Mouse (Mus musculus): ENCODE results near the gene Spns1. TPM values are rescaled to one million over a fixed set of nuclear protein-coding genes. Genes with fewer than 3 reads are reported as not detected.

The Spns1 gene
- polyA plus RNA-seq, 1 experiment from 2014 or later, result 24.4 TPM

DNA sequence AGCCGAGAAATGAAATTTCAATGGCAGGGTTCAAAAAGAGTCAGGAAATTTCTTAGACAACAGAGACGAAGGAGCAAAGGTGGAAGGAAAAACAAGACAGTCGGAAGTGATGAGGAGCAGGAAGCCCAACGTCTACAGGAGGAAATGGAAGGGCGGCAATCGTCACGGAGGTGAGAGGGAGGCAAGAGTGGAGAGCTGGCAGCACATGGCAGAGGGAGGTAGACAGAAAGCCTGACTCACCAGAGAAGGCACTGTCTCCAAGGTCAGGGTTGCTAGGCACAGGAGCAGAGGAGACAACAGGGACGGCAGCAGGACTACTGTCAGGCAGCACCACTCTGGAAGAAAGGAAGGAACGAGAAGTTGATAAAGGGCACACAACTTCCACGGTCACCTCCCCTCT, 9.6 kb downstream of the Spns1 start:
- ATAC-seq (ENCODE audit: low FRiP score, low TSS enrichment) (no peak), DNase-seq (ENCODE audit: low spot score) (no peak)
- Histone ChIP-seq H3K4me2 (replicated peaks; ENCODE audit: low read depth) (no peak overlapping the region), H3K9me3 (ENCODE audit: control insufficient read depth, low read length) (no peaks in the 10 kb centered on the region), H3K36me3 (ENCODE audit: control insufficient read depth, insufficient read depth, low read length) (peaks cover 11% of the 10 kb centered on the region), H3K4me3 (ENCODE audit: low read depth, low read length) (no peak overlapping the region), H3K4me1 (replicated peaks; ENCODE audit: control insufficient read depth, insufficient read depth) (no peaks in the 10 kb centered on the region), H3K27me3 (ENCODE audit: control insufficient read depth, insufficient read depth, low read length) (no peaks in the 10 kb centered on the region), H3K27ac (replicated peaks) (no peak overlapping the region), H3K9ac (ENCODE audit: low read length) (no peak overlapping the region)
- WGBS, result 86% methylated on average over 10 of the region's 10 CpGs
- no peak for TF ChIP-seq CTCF (IDR thresholded peaks at IDR 0.05; ENCODE audit: low read depth)
- no peak for TF ChIP-seq EP300 (optimal IDR thresholded peaks at IDR 0.05)

DNA sequence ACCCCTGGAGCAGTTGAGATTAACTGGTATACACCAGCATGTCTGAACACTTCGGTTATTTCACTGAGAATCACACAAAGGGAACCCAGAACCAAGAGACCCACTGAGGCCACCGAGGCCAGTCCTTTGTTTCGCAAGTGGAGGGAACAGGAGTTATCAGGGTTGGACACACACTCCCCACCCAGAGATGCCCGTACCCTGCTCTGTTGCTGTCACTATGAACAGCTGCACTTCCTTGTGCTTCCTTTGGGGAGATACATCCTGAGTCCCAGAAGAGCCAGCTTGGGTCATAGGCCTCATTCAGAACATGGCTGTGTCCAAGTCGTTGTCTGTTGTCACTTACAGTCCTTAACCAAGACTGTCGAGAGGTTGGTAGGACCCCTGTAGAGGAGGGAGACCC, 14.2 kb downstream of the Spns1 start:
- Histone ChIP-seq H3K4me2 (replicated peaks; ENCODE audit: low read depth) (no peak overlapping the region), H3K36me3 (ENCODE audit: control insufficient read depth, insufficient read depth, low read length) (no peaks in the 10 kb centered on the region), H3K4me1 (replicated peaks; ENCODE audit: control insufficient read depth, insufficient read depth) (no peaks in the 10 kb centered on the region), H3K27me3 (ENCODE audit: control insufficient read depth, insufficient read depth, low read length) (no peaks in the 10 kb centered on the region), H3K9me3 (ENCODE audit: control insufficient read depth, low read length) (no peaks in the 10 kb centered on the region), H3K4me3 (ENCODE audit: low read depth, low read length) (no peak overlapping the region), H3K9ac (ENCODE audit: low read length) (no peak overlapping the region), H3K27ac (replicated peaks) (no peak overlapping the region)
- 77% methylated on average over 6 of the region's 6 CpGs for WGBS
- no peak for TF ChIP-seq EP300 (optimal IDR thresholded peaks at IDR 0.05)
- no peak for TF ChIP-seq CTCF (IDR thresholded peaks at IDR 0.05; ENCODE audit: low read depth)
- DNase-seq (ENCODE audit: low spot score) (no peak), ATAC-seq (ENCODE audit: low FRiP score, low TSS enrichment) (no peak)

DNA sequence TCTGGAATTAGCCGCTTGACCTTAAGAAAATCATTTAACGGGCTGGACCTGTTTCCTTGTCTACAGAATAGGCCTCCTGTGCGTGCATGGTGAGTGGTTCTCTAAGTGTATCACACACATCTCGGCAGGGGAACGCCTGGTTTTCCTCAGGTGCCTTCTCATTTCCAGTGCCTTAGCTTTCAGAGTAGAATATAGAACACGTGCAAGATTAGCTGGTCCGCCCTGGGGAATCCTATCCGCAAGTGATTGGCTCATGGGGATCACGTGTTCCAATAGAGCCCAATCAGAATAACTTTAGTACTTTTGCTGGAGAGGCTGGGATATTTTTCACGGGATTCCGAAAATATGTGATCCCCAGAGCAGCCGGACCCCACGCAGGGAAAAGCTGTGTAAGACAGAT, 18.2 kb downstream of the Spns1 start:
- TF ChIP-seq EP300 (optimal IDR thresholded peaks at IDR 0.05) (no peak), CTCF (IDR thresholded peaks at IDR 0.05; ENCODE audit: low read depth) (no peak)
- Histone ChIP-seq H3K27me3 (ENCODE audit: control insufficient read depth, insufficient read depth, low read length) (no peaks in the 10 kb centered on the region), H3K4me1 (replicated peaks; ENCODE audit: control insufficient read depth, insufficient read depth) (no peaks in the 10 kb centered on the region), H3K4me2 (replicated peaks; ENCODE audit: low read depth) (no peak overlapping the region), H3K36me3 (ENCODE audit: control insufficient read depth, insufficient read depth, low read length) (no peaks in the 10 kb centered on the region), H3K4me3 (ENCODE audit: low read depth, low read length) (no peak overlapping the region), H3K27ac (replicated peaks) (no peak overlapping the region), H3K9ac (ENCODE audit: low read length) (no peak overlapping the region), H3K9me3 (ENCODE audit: control insufficient read depth, low read length) (no peaks in the 10 kb centered on the region)
- no peak for DNase-seq (ENCODE audit: low spot score)
- WGBS, result 64% methylated on average over 13 of the region's 13 CpGs
- no peak for ATAC-seq (ENCODE audit: low FRiP score, low TSS enrichment)

DNA sequence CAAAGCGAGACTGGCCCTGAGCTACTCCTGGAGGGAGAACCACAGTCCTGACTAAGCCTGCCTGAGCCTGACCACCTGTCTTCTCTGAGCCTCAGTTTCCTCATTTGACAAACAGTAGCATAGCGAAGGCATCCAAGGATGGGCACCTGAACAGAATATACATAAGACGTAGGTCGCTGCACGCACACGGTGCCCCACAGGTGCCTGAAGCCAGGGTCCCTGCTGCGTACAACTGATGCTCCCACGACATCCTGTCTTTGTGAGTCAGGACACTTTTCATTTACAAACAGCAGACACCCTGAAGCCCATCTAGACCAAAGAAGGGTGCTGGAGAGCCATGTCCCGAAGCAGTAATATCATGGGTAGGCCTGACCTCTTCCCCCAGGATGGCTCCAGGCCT, 18.8 kb downstream of the Spns1 start:
- TF ChIP-seq EP300 (optimal IDR thresholded peaks at IDR 0.05) (no peak), CTCF (IDR thresholded peaks at IDR 0.05; ENCODE audit: low read depth) (no peak)
- WGBS, result 94% methylated on average over 9 of the region's 9 CpGs
- Histone ChIP-seq H3K27me3 (ENCODE audit: control insufficient read depth, insufficient read depth, low read length) (no peaks in the 10 kb centered on the region), H3K9me3 (ENCODE audit: control insufficient read depth, low read length) (no peaks in the 10 kb centered on the region), H3K36me3 (ENCODE audit: control insufficient read depth, insufficient read depth, low read length) (no peaks in the 10 kb centered on the region), H3K9ac (ENCODE audit: low read length) (no peak overlapping the region), H3K27ac (replicated peaks) (no peak overlapping the region), H3K4me3 (ENCODE audit: low read depth, low read length) (no peak overlapping the region), H3K4me1 (replicated peaks; ENCODE audit: control insufficient read depth, insufficient read depth) (no peaks in the 10 kb centered on the region), H3K4me2 (replicated peaks; ENCODE audit: low read depth) (no peak overlapping the region)
- DNase-seq (ENCODE audit: low spot score) (no peak), ATAC-seq (ENCODE audit: low FRiP score, low TSS enrichment) (no peak)

DNA sequence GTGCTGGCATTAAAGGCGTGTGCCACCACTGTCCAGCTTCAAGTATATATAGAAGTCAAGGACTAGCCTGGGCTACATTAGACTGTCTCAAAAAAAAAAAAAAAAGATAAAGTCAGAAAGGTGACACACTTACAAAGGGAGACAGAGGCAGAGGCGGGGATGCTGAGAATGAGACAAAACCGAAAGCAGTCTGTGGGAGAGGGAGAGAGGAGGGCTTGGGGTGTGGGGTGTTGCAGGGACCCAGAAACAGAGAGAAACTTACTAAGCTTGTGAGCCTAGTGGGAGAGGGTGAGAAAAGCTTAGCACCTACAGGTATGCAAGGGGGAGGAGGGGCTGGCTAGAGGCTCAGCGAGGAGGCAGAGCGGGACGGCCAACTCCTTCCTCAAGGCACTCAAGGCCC, 19.4 kb downstream of the Spns1 start:
- Histone ChIP-seq H3K9me3 (ENCODE audit: control insufficient read depth, low read length) (no peaks in the 10 kb centered on the region), H3K4me2 (replicated peaks; ENCODE audit: low read depth) (no peak overlapping the region), H3K9ac (ENCODE audit: low read length) (no peak overlapping the region), H3K36me3 (ENCODE audit: control insufficient read depth, insufficient read depth, low read length) (no peaks in the 10 kb centered on the region), H3K27ac (replicated peaks) (no peak overlapping the region), H3K27me3 (ENCODE audit: control insufficient read depth, insufficient read depth, low read length) (no peaks in the 10 kb centered on the region), H3K4me3 (ENCODE audit: low read depth, low read length) (no peak overlapping the region), H3K4me1 (replicated peaks; ENCODE audit: control insufficient read depth, insufficient read depth) (no peaks in the 10 kb centered on the region)
- no peak for ATAC-seq (ENCODE audit: low FRiP score, low TSS enrichment)
- DNase-seq (ENCODE audit: low spot score), result no peak
- TF ChIP-seq CTCF (IDR thresholded peaks at IDR 0.05; ENCODE audit: low read depth), result no peak
- no peak for TF ChIP-seq EP300 (optimal IDR thresholded peaks at IDR 0.05)
- WGBS, result 74% methylated on average over 6 of the region's 6 CpGs

DNA sequence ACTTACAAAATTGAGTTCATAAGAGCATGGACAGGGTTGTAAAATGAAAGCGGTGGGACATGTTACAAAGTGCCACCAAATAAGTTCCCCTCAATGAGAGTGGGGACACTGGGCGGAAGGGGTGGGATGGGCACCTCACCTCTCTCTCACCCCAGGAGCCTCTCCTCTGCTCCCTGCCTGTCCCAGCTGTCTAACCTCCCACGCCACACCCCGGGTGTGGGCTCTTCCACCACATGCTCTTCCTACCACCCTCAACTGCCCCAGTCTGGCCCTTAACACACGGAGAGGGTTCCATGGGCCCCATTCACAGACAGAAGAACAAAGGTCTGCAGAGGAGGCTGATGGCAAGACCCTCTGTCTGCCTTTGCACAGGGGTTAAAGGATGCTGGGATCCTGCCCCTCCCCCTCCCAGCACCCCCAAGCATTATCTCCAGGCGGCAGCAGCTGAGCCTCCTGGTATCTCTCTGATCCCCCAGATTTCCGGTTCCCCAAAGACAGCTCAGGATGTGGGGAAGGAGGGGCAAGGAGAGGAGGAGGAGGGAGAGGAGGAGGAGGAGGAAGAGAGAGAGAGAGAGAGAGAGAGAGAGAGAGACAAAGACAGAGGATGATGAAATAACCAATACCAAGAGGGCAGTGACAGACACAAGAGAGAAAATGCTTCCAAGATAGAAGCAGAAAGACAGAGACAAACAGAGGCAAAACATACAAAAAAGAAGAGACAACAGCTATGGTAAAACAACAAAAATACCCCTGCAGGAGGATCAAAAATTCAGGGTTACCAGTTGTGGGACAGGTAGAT, 20.3 kb downstream of the Spns1 start:
- TF ChIP-seq CTCF (IDR thresholded peaks at IDR 0.05; ENCODE audit: low read depth) (no peak), EP300 (optimal IDR thresholded peaks at IDR 0.05) (no peak)
- DNase-seq (ENCODE audit: low spot score) (no peak), ATAC-seq (ENCODE audit: low FRiP score, low TSS enrichment) (no peak)
- Histone ChIP-seq H3K36me3 (ENCODE audit: control insufficient read depth, insufficient read depth, low read length) (no peaks in the 10 kb centered on the region), H3K9me3 (ENCODE audit: control insufficient read depth, low read length) (no peaks in the 10 kb centered on the region), H3K27me3 (ENCODE audit: control insufficient read depth, insufficient read depth, low read length) (no peaks in the 10 kb centered on the region), H3K27ac (replicated peaks) (no peak overlapping the region), H3K4me3 (ENCODE audit: low read depth, low read length) (no peak overlapping the region), H3K9ac (ENCODE audit: low read length) (no peak overlapping the region), H3K4me2 (replicated peaks; ENCODE audit: low read depth) (no peak overlapping the region), H3K4me1 (replicated peaks; ENCODE audit: control insufficient read depth, insufficient read depth) (no peaks in the 10 kb centered on the region)
- WGBS, result 53% methylated on average over 7 of the region's 7 CpGs

Data from stomach, postnatal 0 days (tissue).